Mouse (Mus musculus) embryonic facial prominence, embryonic 15.5 days (tissue): ENCODE results near the gene Smg8. TPM values are rescaled to one million over a fixed set of nuclear protein-coding genes. Genes with fewer than 3 reads are reported as not detected.
A peak's percentile ranks its signal among the peaks of the same experiment; 100 is the strongest.

Experiments
- ATAC-seq: fragments of 200-750 bp; cut with Nextera tagmentation; 2 replicates; pipeline ENCODE4 v1.8.0; 2017; ENCODE audit warnings: low read depth, moderate TSS enrichment; ENCODE audit not compliant: insufficient number of reproducible peaks, low FRiP score, low TSS enrichment
- H3K27ac ChIP-seq: fragments of 300-500 bp; sonication (generic); replicated peaks from 2 replicates; pipeline ENCODE4 v1.5.1; 2015; ENCODE audit warnings: mild to moderate bottlenecking, inconsistent platforms
- H3K27me3 ChIP-seq: fragments of 300-500 bp; sonication (generic); 2 replicates; pipeline ENCODE4 v1.6.1; 2015; ENCODE audit warnings: inconsistent platforms
- H3K36me3 ChIP-seq: fragments of 300-500 bp; sonication (generic); 2 replicates; pipeline ENCODE4 v1.6.1; 2015; ENCODE audit warnings: mild to moderate bottlenecking, inconsistent platforms
- H3K4me1 ChIP-seq: fragments of 300-500 bp; sonication (generic); 2 replicates; pipeline ENCODE4 v1.6.1; 2015; ENCODE audit warnings: inconsistent platforms
- H3K4me2 ChIP-seq: fragments of 300-500 bp; sonication (generic); replicated peaks from 2 replicates; pipeline ENCODE4 v1.6.1; 2015; ENCODE audit warnings: mild to moderate bottlenecking, inconsistent platforms
- H3K4me3 ChIP-seq: fragments of 300-500 bp; sonication (generic); replicated peaks from 2 replicates; pipeline ENCODE4 v1.5.1; 2015; ENCODE audit warnings: mild to moderate bottlenecking, inconsistent platforms
- H3K9ac ChIP-seq: fragments of 300-500 bp; sonication (generic); 2 replicates; pipeline ENCODE4 v1.6.1; 2015; ENCODE audit warnings: inconsistent platforms
- H3K9me3 ChIP-seq: fragments of 300-500 bp; sonication (generic); replicated peaks from 2 replicates; pipeline ENCODE4 v1.6.1; 2016; ENCODE audit warnings: inconsistent platforms
- WGBS: fragments of 180-500 bp; shearing (Covaris S2); methylation state at CpG from one replicate; pipeline ENCODE4 v1.1.7; 2015; 5-methylcytosine and 5-hydroxymethylcytosine counted together
- microRNA counts: library from miRNA; unstranded; fragments of <30 nt; microRNA quantifications from one replicate; lab custom pipeline; 2016
- microRNA-seq: library from miRNA; unstranded; fragments of <30 nt; microRNA quantifications from one replicate; pipeline ENCODE4, GENCODE M21; 2016; ENCODE audit warnings: borderline number of aligned reads
- polyA plus RNA-seq: library from polyadenylated mRNA; unstranded; fragments of >200 nt; fragmentation: Nextera tagmentation; extraction: Ambion mirVana; gene quantifications from 2 replicates; pipeline ENCODE4 v1.2.1, GENCODE M21; 2015

Gene Smg8
- polyA plus RNA-seq, 1 experiment from 2014 or later = 19.4 TPM

DNA sequence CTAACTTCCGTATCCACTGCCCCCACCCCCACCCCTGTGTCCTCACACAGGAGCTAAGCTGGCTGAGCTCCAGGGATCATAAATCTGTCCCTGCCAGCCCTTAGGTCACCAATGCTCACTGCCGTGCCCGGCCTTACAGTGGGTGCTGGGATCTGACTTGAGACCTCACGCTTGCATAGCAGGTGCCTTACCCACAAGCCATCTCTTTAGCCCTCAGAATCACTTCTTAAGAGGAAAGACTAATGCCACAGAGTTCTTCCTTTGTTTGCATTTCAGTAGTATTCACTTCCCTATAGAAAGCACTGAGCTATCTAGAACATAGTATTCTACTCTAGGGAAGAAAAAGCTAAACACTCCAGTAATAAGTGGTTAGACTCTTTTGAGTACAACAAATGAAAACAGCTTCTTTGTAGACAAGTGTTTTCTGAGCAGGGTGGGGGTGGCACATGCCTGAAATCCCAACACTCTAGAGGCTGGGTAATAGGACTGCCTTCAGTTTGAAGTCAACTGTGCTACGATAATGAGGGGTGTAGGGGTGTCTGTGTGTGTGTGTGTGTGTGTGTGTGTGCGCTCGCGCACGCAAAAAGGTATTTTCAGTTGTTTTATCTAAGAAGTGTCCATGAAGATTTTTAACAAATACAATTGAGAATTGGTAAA, 47.1 kb downstream of the Smg8 start:
- ATAC-seq = no peak
- H3K9me3 ChIP-seq = no peaks in the 10 kb centered on the region
- WGBS = 87% methylated on average over 9 of the region's 9 CpGs
- no peak overlapping the region for H3K9ac ChIP-seq
- no peaks in the 10 kb centered on the region for H3K27me3 ChIP-seq
- H3K36me3 ChIP-seq = no peaks in the 10 kb centered on the region
- H3K27ac ChIP-seq = no peak overlapping the region
- H3K4me3 ChIP-seq = no peak overlapping the region
- no peaks in the 10 kb centered on the region for H3K4me1 ChIP-seq
- no peak overlapping the region for H3K4me2 ChIP-seq

DNA sequence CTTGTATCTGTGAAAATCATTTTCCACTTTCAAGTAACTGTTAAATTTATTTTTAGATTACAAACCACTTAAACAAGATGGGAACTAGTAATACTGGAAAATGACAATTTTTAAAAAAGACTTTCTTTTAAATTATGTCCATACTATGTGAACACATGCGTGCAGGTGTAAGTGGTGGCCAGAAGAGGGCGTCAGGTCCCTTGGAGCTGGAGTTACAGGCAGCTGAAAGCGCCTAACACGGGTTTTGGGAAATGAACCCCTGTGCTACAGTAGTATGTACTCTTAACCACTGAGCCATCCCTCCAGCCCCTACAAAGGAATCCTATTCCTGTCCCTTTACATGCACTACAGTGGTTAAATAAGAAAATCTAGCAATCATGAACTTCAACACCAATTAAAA, 50.4 kb downstream of the Smg8 start:
- WGBS = 59% methylated on average over 4 of the region's 4 CpGs
- Histone ChIP-seq H3K9ac (no peak overlapping the region), H3K9me3 (no peaks in the 10 kb centered on the region), H3K4me2 (no peak overlapping the region), H3K27ac (no peak overlapping the region), H3K4me1 (no peaks in the 10 kb centered on the region), H3K36me3 (no peaks in the 10 kb centered on the region), H3K4me3 (no peak overlapping the region), H3K27me3 (no peaks in the 10 kb centered on the region)
- no peak for ATAC-seq

DNA sequence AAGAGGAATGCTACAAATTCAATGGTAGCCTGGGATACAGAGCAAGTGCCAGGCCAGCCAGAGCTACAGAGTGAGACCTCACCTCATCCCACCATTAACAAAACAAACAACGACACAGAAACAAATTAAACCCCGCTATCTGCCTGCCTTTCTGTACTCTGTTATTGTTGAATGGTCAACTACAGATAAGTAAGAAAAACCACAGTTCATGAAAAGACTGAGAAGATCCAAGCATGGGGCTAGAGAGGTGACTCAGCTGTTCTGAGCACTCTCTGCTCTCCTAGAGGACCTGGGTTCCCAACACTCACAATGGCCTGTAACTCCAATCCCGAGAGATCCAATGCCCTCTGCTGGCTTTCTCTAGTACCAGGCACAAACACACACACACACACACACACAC, 58.4 kb downstream of the Smg8 start:
- H3K27ac ChIP-seq = no peak overlapping the region
- H3K9me3 ChIP-seq = no peaks in the 10 kb centered on the region
- no peak for ATAC-seq
- 88% methylated on average over 3 of the region's 3 CpGs for WGBS
- H3K9ac ChIP-seq = no peak overlapping the region
- H3K36me3 ChIP-seq = no peaks in the 10 kb centered on the region
- H3K4me3 ChIP-seq = no peak overlapping the region
- no peaks in the 10 kb centered on the region for H3K4me1 ChIP-seq
- H3K27me3 ChIP-seq = no peaks in the 10 kb centered on the region
- no peak overlapping the region for H3K4me2 ChIP-seq

MicroRNA genes within 50 kb of the gene (microRNA counts, 519-probe panel; counts per million panel counts)
- microRNA mmu-miR-301a (lab: Ali Mortazavi, UCI) = 3,879 counts per million, percentile 91 among the panel's probes with 10 or more counts

Small RNAs within 50 kb of the gene (microRNA-seq; reads per million reads assigned to microRNA genes)
- 1,103 reads per million, percentile 76 among the genes with 10 or more reads in this experiment for gene Mir301

Other genes with a start within 250 kb of the Smg8 start
- 8.0 and 8.8 TPM in 2 replicates for gene Ypel2, start 93.1 kb downstream of the Smg8 start, polyA plus RNA-seq
- gene Gdpd1, start 12.7 kb downstream of the Smg8 start, polyA plus RNA-seq = 22.1 and 26.8 TPM in 2 replicates
- 7.5 and 8.8 TPM in 2 replicates for gene Prr11, start 21.9 kb upstream of the Smg8 start, polyA plus RNA-seq
- 46.5 and 48.4 TPM in 2 replicates for gene Ska2, start 22.5 kb upstream of the Smg8 start, polyA plus RNA-seq
- gene Trim37, start 40.3 kb upstream of the Smg8 start, polyA plus RNA-seq = 25.8 and 28.5 TPM in 2 replicates